Comparison of ENCODE assay signal across 8 mouse cellular contexts in genomic region chr3:144205351-144206153, GRCm38 (mm10). TPM values are rescaled to one million over a fixed set of nuclear protein-coding genes. Genes with fewer than 3 reads are reported as not detected.
A peak's percentile ranks its signal among the peaks of the same experiment; 100 is the strongest.
DNase-seq lines count a peak whose midpoint lies in the region; ATAC-seq lines count a peak whose summit lies in the region.

No protein-coding gene starts in this region.

- peak overlapping the region; percentile 93 for H3K4me2 ChIP-seq in hindbrain, embryonic 14.5 days (replicated peaks)

- H3K9ac ChIP-seq in hindbrain, embryonic 14.5 days = peak overlapping the region; percentile 94

- DNase-seq in NIH3T3 (ENCODE audit: low read depth) = peak; percentile 97
- peak; percentile 95 to 97 for DNase-seq in cerebellum, postnatal 10 days
- peak; percentile 84 to 86 for DNase-seq in frontal cortex, postnatal 25 days (ENCODE audit: low spot score in 2 of 2)
- DNase-seq in hindbrain, embryonic 14.5 days (ENCODE audit: low spot score) = peak; percentile 89
- peak; percentile 89 for DNase-seq in left cerebral cortex, adult 11 months (ENCODE audit: low spot score)
- DNase-seq in lung, postnatal 36 days = peak; percentile 98
- peak; percentile 96 for DNase-seq in retina, embryonic 14.5 days (ENCODE audit: low spot score)
- peak; percentile 87 to 92 for DNase-seq in thymus, postnatal 36 days

- H3K27ac ChIP-seq in hindbrain, embryonic 14.5 days = peak overlapping the region; percentile 90

- H3K4me1 ChIP-seq in hindbrain, embryonic 14.5 days (replicated peaks; ENCODE audit: control insufficient read depth, insufficient read depth, low read length) = peaks cover 18% of the 10 kb centered on the region

- H3K27me3 ChIP-seq in hindbrain, embryonic 14.5 days (ENCODE audit: control insufficient read depth, insufficient read depth, low read length) = no peaks in the 10 kb centered on the region

- H3K4me3 ChIP-seq in hindbrain, embryonic 14.5 days (replicated peaks; ENCODE audit: low read length) = peak overlapping the region; percentile 55

- H3K36me3 ChIP-seq in hindbrain, embryonic 14.5 days (replicated peaks; ENCODE audit: control insufficient read depth, insufficient read depth) = peaks cover 7% of the 10 kb centered on the region; the same call in 1 of the 2 replicates

- no peaks in the 10 kb centered on the region for H3K9me3 ChIP-seq in hindbrain, embryonic 14.5 days (ENCODE audit: control insufficient read depth, low read length)

- peak; percentile 95 for ATAC-seq in hindbrain, embryonic 14.5 days (ENCODE audit: low FRiP score)

- under 1% methylated on average over 57 of the region's 69 CpGs for WGBS in hindbrain, embryonic 14.5 days

RNA-seq across cellular contexts. Expression of gene Lmo4, which starts 0.5 kb away (rescaled TPM):
- 108 and 114 TPM in 2 replicates for polyA plus RNA-seq in hindbrain, embryonic 14.5 days (2014; fragmentation: Nextera tagmentation; extraction: Ambion mirVana)

Comparison
In these comparisons a context has a peak if more than half of its experiments do, and no peak if none do; other contexts are left out.
1. Peak in every context shown above with its lines: DNase-seq, ATAC-seq, H3K4me3 ChIP-seq and H3K27ac ChIP-seq.